Mouse (Mus musculus) erythroblast, embryonic 14.5 days (primary cell): ENCODE results near the gene Gpr180.

Experiments
- GATA1 ChIP-seq: IDR thresholded peaks from 2 replicates; pipeline ENCODE4 v1.6.1; 2012; ENCODE audit warnings: low read length, inconsistent platforms, mixed read lengths
- TAL1 ChIP-seq: IDR thresholded peaks from 3 replicates; pipeline ENCODE4 v1.6.1; 2012; ENCODE audit warnings: low read length, inconsistent platforms, mixed read lengths

GRCm38 (mm10) chr14:118124771-118125170 lies 12.2 kb upstream of the Gpr180 start:
- TF ChIP-seq GATA1 (no peak), TAL1 (no peak)
